In the genomic region with DNA sequence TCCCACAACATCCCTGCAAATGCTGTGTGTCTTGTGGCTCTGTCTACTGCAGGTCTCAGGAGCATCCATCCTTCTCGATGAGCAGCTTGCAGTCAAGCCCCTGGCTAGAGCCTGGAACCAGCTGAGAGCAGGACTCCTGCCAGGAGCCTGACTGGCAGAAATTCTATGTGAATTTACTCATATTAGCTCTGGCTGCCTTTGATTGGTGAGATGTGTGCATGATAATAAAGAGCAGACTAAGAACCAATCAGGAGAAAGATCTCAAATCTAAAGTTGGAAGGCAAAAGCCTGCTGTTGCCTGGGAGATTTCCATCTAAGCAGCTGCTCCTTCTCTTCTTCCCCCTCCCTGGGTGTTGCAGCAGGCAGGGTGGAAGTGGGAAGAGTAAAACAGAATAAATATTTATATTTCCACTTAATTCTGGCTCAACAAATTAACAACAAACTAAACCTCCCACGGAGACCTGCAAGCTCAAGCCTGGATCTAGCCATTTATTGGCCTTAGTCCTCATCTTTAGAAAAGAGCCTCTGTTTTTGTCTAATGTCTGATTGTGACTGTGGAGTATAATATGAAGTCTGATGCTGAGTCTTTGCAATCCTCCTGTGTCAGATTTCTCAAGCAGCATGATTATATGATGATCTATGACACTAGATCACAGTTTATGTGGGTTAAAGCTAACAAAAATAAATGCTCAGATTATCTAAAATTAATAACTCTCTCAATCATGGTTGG, we compare ENCODE assay signal across 8 mouse cellular contexts.
DNase-seq lines count a peak whose midpoint lies in the region; ATAC-seq lines count a peak whose summit lies in the region.

No protein-coding gene starts in this region.

- peak overlapping the region; percentile 4 for H3K27ac ChIP-seq in forebrain, embryonic 13.5 days
- 0 out of 2 replicates have a peak overlapping the region, but pooled peaks have one; percentile 25 for H3K27ac ChIP-seq in midbrain, embryonic 12.5 days (replicated peaks)
- H3K27ac ChIP-seq in heart, embryonic 10.5 days = no peak overlapping the region

- no peaks in the 10 kb centered on the region for H3K27me3 ChIP-seq in forebrain, embryonic 13.5 days
- H3K27me3 ChIP-seq in midbrain, embryonic 12.5 days = no peaks in the 10 kb centered on the region
- H3K27me3 ChIP-seq in heart, embryonic 10.5 days (ENCODE audit: insufficient read depth, poor library complexity, severe bottlenecking) = no peaks in the 10 kb centered on the region

- DNase-seq in 3T3-L1 (ENCODE audit: low read depth, low spot score) = peak; percentile 28
- peak; percentile 38 for DNase-seq in Muller cell, postnatal 12 days (ENCODE audit: inconsistent ontology term)
- DNase-seq in layer of hippocampus, postnatal 14 days (ENCODE audit: low spot score in 2 of 2) = peak; percentile 41 to 74
- no peak for DNase-seq in gastrocnemius, postnatal 25 days
- DNase-seq in heart, embryonic 10.5 days (ENCODE audit: low spot score) = no peak

- no peak overlapping the region for H3K9ac ChIP-seq in forebrain, embryonic 13.5 days
- H3K9ac ChIP-seq in midbrain, embryonic 12.5 days (replicated peaks) = no peak overlapping the region

- no peak overlapping the region for H3K4me3 ChIP-seq in forebrain, embryonic 13.5 days
- H3K4me3 ChIP-seq in midbrain, embryonic 12.5 days = no peak overlapping the region
- no peak overlapping the region for H3K4me3 ChIP-seq in heart, embryonic 10.5 days

- H3K9me3 ChIP-seq in forebrain, embryonic 13.5 days (replicated peaks) = no peaks in the 10 kb centered on the region
- H3K9me3 ChIP-seq in midbrain, embryonic 12.5 days = no peaks in the 10 kb centered on the region
- no peaks in the 10 kb centered on the region for H3K9me3 ChIP-seq in heart, embryonic 10.5 days

- no peaks in the 10 kb centered on the region for H3K36me3 ChIP-seq in forebrain, embryonic 13.5 days (ENCODE audit: poor library complexity, severe bottlenecking)
- H3K36me3 ChIP-seq in midbrain, embryonic 12.5 days = no peaks in the 10 kb centered on the region
- no peaks in the 10 kb centered on the region for H3K36me3 ChIP-seq in heart, embryonic 10.5 days

- no peaks in the 10 kb centered on the region for H3K4me1 ChIP-seq in forebrain, embryonic 13.5 days
- no peaks in the 10 kb centered on the region for H3K4me1 ChIP-seq in midbrain, embryonic 12.5 days
- H3K4me1 ChIP-seq in heart, embryonic 10.5 days = no peaks in the 10 kb centered on the region

- WGBS in forebrain, embryonic 13.5 days = 32% methylated on average over 2 of the region's 2 CpGs
- WGBS in midbrain, embryonic 12.5 days = 44% methylated on average over 2 of the region's 2 CpGs
- WGBS in heart, embryonic 10.5 days = 50% methylated on average over 2 of the region's 2 CpGs

- ATAC-seq in forebrain, embryonic 13.5 days = peak; percentile 93
- ATAC-seq in midbrain, embryonic 12.5 days (ENCODE audit: low FRiP score, low read depth) = peak; percentile 81
- ATAC-seq in erythroid progenitor cell, adult 5-6 weeks (replicated peaks; ENCODE audit: low FRiP score, poor library complexity, severe bottlenecking) = no peak

- H3K4me2 ChIP-seq in forebrain, embryonic 13.5 days = peak overlapping the region; percentile 4; the same call in 1 of the 2 replicates
- H3K4me2 ChIP-seq in midbrain, embryonic 12.5 days (replicated peaks) = no peak overlapping the region; the same call in 1 of the 2 replicates

Comparison
In these comparisons a context has a peak if more than half of its experiments do, and no peak if none do; other contexts are left out.
1. DNase-seq: peak in 3T3-L1 (single experiment), Muller cell, postnatal 12 days (single experiment) and layer of hippocampus, postnatal 14 days (2 of 2); none in gastrocnemius, postnatal 25 days (single experiment) and heart, embryonic 10.5 days (single experiment).